Mouse (Mus musculus): ENCODE results near the gene Rasa2. TPM values are rescaled to one million over a fixed set of nuclear protein-coding genes. Genes with fewer than 3 reads are reported as not detected.

Gene Rasa2
- total and polyA plus RNA-seq, 3 experiments = 9.5 to 11.3 TPM; not detected in 1

- Histone ChIP-seq H3K9ac (ENCODE audit: control insufficient read depth, low read depth, low read length, poor library complexity, severe bottlenecking) (0 out of 2 replicates have a peak overlapping the region, but pooled peaks have one; percentile 7), H3K4me1 (ENCODE audit: control insufficient read depth in 1 of 2, insufficient read depth in 2 of 2, low read length in 2 of 2) (peaks cover 10 to 19% of the 10 kb centered on the region in 2 experiments), H3K79me2 (ENCODE audit: control insufficient read depth, insufficient read depth, low read length, poor library complexity) (peaks cover 5% of the 10 kb centered on the region; the same call in 1 of the 2 replicates), H3K4me3 (ENCODE audit: control insufficient read depth in 1 of 2, insufficient read depth in 1 of 2, low read depth in 2 of 2, low read length in 2 of 2) (peak overlapping the region; percentile 35 to 44), H3K9me3 (replicated peaks; ENCODE audit: insufficient read depth, low read length) (no peaks in the 10 kb centered on the region), H3K27ac (ENCODE audit: control insufficient read depth, low read depth, low read length) (peak overlapping the region; percentile 79), H3K27me3 (ENCODE audit: control insufficient read depth in 1 of 2, insufficient read depth in 2 of 2, low read length in 2 of 2) (no peaks in the 10 kb centered on the region), H3K36me3 (ENCODE audit: control insufficient read depth in 1 of 2, insufficient read depth in 2 of 2, low read length in 2 of 2) (peaks cover 11 to 20% of the 10 kb centered on the region in 2 experiments)
- DNase-seq (ENCODE audit: low read depth, low spot score) = peak; percentile 67
- TF ChIP-seq BHLHE40 (IDR thresholded peaks at IDR 0.05; ENCODE audit: borderline replicate concordance, low read depth, low read length) (no peak), GATA1 (IDR thresholded peaks at IDR 0.05; ENCODE audit: low read depth, low read length) (peak; percentile 74), EP300 (IDR thresholded peaks at IDR 0.05; ENCODE audit: low read depth in 1 of 2, low read length in 2 of 2) (peak; percentile 63 to 65), KAT2A (conservative IDR thresholded peaks at IDR 0.05; ENCODE audit: low read depth, low read length) (no peak), JUND (IDR thresholded peaks at IDR 0.05; ENCODE audit: low read depth, low read length) (no peak), TBP (IDR thresholded peaks at IDR 0.05; ENCODE audit: low read depth, low read length) (peak; percentile 31; the same call in 1 of the 2 replicates), MYC (IDR thresholded peaks at IDR 0.05; ENCODE audit: low read depth, low read length) (no peak), RCOR1 (IDR thresholded peaks at IDR 0.05; ENCODE audit: low read depth, low read length) (peak; percentile 79; the same call in 1 of the 2 replicates), ELF1 (IDR thresholded peaks at IDR 0.05; ENCODE audit: low read depth, low read length) (no peak), MAFK (IDR thresholded peaks at IDR 0.05; ENCODE audit: borderline replicate concordance, low read depth, low read length) (no peak), ETS1 (IDR thresholded peaks at IDR 0.05; ENCODE audit: low read depth, low read length) (peak; percentile 35; the same call in 1 of the 2 replicates), SIN3A (IDR thresholded peaks at IDR 0.05; ENCODE audit: low read length) (peak; percentile 53)
These were observed 19.1 kb downstream of the Rasa2 start for GRCm38 (mm10) chr9:96612297-96612696.

GRCm38 (mm10) chr9:96611693-96612293 lies 19.6 kb downstream of the Rasa2 start:
- Histone ChIP-seq H3K4me3 (ENCODE audit: control insufficient read depth in 1 of 2, insufficient read depth in 1 of 2, low read depth in 2 of 2, low read length in 2 of 2) (peak overlapping the region; percentile 35 to 44), H3K27ac (ENCODE audit: control insufficient read depth, low read depth, low read length) (peak overlapping the region; percentile 79), H3K9ac (ENCODE audit: control insufficient read depth, low read depth, low read length, poor library complexity, severe bottlenecking) (peak overlapping the region; percentile 26; the same call in 1 of the 2 replicates), H3K36me3 (ENCODE audit: control insufficient read depth in 1 of 2, insufficient read depth in 2 of 2, low read length in 2 of 2) (peaks cover 14 to 20% of the 10 kb centered on the region in 2 experiments), H3K27me3 (ENCODE audit: control insufficient read depth in 1 of 2, insufficient read depth in 2 of 2, low read length in 2 of 2) (no peaks in the 10 kb centered on the region), H3K9me3 (replicated peaks; ENCODE audit: insufficient read depth, low read length) (no peaks in the 10 kb centered on the region), H3K79me2 (ENCODE audit: control insufficient read depth, insufficient read depth, low read length, poor library complexity) (peaks cover 5% of the 10 kb centered on the region; the same call in 1 of the 2 replicates), H3K4me1 (ENCODE audit: control insufficient read depth in 1 of 2, insufficient read depth in 2 of 2, low read length in 2 of 2) (peaks cover 10 to 19% of the 10 kb centered on the region in 2 experiments)
- TF ChIP-seq MEF2A (IDR thresholded peaks at IDR 0.05; ENCODE audit: extremely low read depth, insufficient replicate concordance, low read depth, low read length, poor library complexity, severe bottlenecking) (no peak), BHLHE40 (IDR thresholded peaks at IDR 0.05; ENCODE audit: borderline replicate concordance, low read depth, low read length) (no peak), ZKSCAN1 (IDR thresholded peaks at IDR 0.05; ENCODE audit: low read depth, low read length) (no peak), POLR2A (IDR thresholded peaks at IDR 0.05; ENCODE audit: control insufficient read depth in 1 of 2, insufficient read depth in 1 of 2, low read depth in 1 of 2, low read length in 2 of 2, poor library complexity in 1 of 2) (no peak), SIN3A (IDR thresholded peaks at IDR 0.05; ENCODE audit: low read length) (peak; percentile 5; the same call in 1 of the 2 replicates), CHD2 (IDR thresholded peaks at IDR 0.05; ENCODE audit: low read length) (no peak), MAFK (IDR thresholded peaks at IDR 0.05; ENCODE audit: borderline replicate concordance, low read depth, low read length) (peak; percentile 84), TBP (IDR thresholded peaks at IDR 0.05; ENCODE audit: low read depth, low read length) (no peak), KAT2A (conservative IDR thresholded peaks at IDR 0.05; ENCODE audit: low read depth, low read length) (no peak)
- DNase-seq (ENCODE audit: low read depth, low spot score) = peak; percentile 75

All from MEL (cell line).